Mouse (Mus musculus) cerebellum, adult 2 months (tissue): ENCODE measurements around the gene Slc36a2.

Experiments used
- CTCF ChIP-seq: fragments of 200-500 bp; IDR thresholded peaks from 2 replicates; pipeline ENCODE4 v1.5.1; 2011; ENCODE audit warnings: low read depth, mild to moderate bottlenecking, control low read depth, low read length, moderate library complexity, borderline replicate concordance; ENCODE audit not compliant: insufficient read depth
- POLR2A ChIP-seq: fragments of 200-500 bp; IDR thresholded peaks from 2 replicates; pipeline ENCODE4 v1.6.1; 2011; ENCODE audit warnings: low read length, control low read depth, borderline replicate concordance; ENCODE audit not compliant: insufficient read depth

DNA sequence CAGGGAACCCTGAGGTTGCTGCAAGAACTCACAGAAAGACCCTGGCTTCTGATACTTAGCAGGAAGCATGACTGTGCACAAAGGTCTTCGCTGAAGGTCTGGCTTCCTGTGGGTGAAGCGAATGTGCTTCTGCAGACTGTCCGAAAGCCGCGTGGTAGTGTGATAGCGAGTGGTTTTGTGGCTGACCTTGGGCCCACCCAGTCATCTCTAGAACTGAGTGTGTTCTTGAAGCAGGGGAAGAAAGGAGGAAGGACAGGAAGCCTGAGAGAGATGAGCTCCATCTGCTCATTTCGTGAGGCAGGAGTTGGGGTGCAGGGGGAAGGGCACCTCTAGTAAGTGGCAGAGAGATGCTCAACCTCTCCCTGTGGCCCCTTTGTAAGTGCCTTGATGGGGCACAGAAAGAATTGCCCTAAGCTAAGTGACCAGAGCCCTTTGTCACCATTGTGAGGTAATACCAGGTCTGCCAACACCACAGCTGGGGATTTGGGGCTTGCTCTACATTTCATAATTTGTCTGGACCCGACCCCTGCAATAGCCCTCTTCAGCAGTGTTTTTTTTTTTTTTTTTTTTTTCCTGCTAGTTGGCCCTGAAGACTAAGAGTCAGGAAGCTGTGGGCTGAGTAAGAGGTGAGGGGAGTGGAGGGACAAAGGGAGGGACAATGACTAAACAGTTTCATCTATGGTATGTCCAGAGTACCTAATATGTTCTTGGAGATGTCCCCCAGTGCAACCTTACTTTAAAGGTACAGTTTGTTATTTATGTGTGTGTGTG, 13.0 kb upstream of the Slc36a2 start:
- TF ChIP-seq CTCF: no peak
- TF ChIP-seq POLR2A: no peak
